Mouse (Mus musculus): ENCODE data around the gene Stxbp5.

The Stxbp5 gene

GRCm38 (mm10) chr10:9860022-9860421, 40.9 kb downstream of the Stxbp5 start:
- no peak for DNase-seq (ENCODE audit: inconsistent age in 2 of 2, low spot score in 1 of 2)

- no peak for DNase-seq (ENCODE audit: inconsistent age in 2 of 2, low spot score in 1 of 2)
These were observed 41.4 kb downstream of the Stxbp5 start for GRCm38 (mm10) chr10:9859476-9859875.

- DNase-seq (ENCODE audit: inconsistent age in 2 of 2, low spot score in 1 of 2): no peak
These were observed 43.0 kb downstream of the Stxbp5 start for GRCm38 (mm10) chr10:9857850-9858249.

- DNase-seq (ENCODE audit: inconsistent age in 2 of 2, low spot score in 1 of 2): no peak
These were observed 44.1 kb downstream of the Stxbp5 start for GRCm38 (mm10) chr10:9856792-9857191.

- no peak for DNase-seq (ENCODE audit: inconsistent age in 2 of 2, low spot score in 1 of 2)
These were observed 54.5 kb downstream of the Stxbp5 start for GRCm38 (mm10) chr10:9846408-9846807.

- no peak for DNase-seq (ENCODE audit: inconsistent age in 2 of 2, low spot score in 1 of 2)
These were observed 61.5 kb downstream of the Stxbp5 start for GRCm38 (mm10) chr10:9839408-9839807.

GRCm38 (mm10) chr10:9834986-9835385, 65.9 kb downstream of the Stxbp5 start:
- peak in 1 of 2 experiments; percentile 16 for DNase-seq (ENCODE audit: inconsistent age in 2 of 2, low spot score in 1 of 2)

GRCm38 (mm10) chr10:9832937-9833336, 67.9 kb downstream of the Stxbp5 start:
- DNase-seq (ENCODE audit: inconsistent age in 2 of 2, low spot score in 1 of 2): peak in 1 of 2 experiments; percentile 28

- peak in 1 of 2 experiments; percentile 14 for DNase-seq (ENCODE audit: inconsistent age in 2 of 2, low spot score in 1 of 2)
These were observed 71.1 kb downstream of the Stxbp5 start for GRCm38 (mm10) chr10:9829744-9830143.

GRCm38 (mm10) chr10:9821299-9821698, 79.6 kb downstream of the Stxbp5 start:
- DNase-seq (ENCODE audit: inconsistent age in 2 of 2, low spot score in 1 of 2): peak; percentile 10 to 48

GRCm38 (mm10) chr10:9818574-9818973, 82.3 kb downstream of the Stxbp5 start:
- no peak for DNase-seq (ENCODE audit: inconsistent age in 2 of 2, low spot score in 1 of 2)

- peak in 1 of 2 experiments; percentile 65 for DNase-seq (ENCODE audit: inconsistent age in 2 of 2, low spot score in 1 of 2)
These were observed 87.0 kb downstream of the Stxbp5 start for GRCm38 (mm10) chr10:9813926-9814325.

- no peak for DNase-seq (ENCODE audit: inconsistent age in 2 of 2, low spot score in 1 of 2)
These were observed 93.3 kb downstream of the Stxbp5 start for GRCm38 (mm10) chr10:9807596-9807995.

- no peak for DNase-seq (ENCODE audit: inconsistent age in 2 of 2, low spot score in 1 of 2)
These were observed 95.5 kb downstream of the Stxbp5 start for GRCm38 (mm10) chr10:9805341-9805740.

- no peak for DNase-seq (ENCODE audit: inconsistent age in 2 of 2, low spot score in 1 of 2)
These were observed 97.8 kb downstream of the Stxbp5 start for GRCm38 (mm10) chr10:9803126-9803525.

- DNase-seq (ENCODE audit: inconsistent age in 2 of 2, low spot score in 1 of 2): no peak
These were observed 99.3 kb downstream of the Stxbp5 start for GRCm38 (mm10) chr10:9801571-9801970.

GRCm38 (mm10) chr10:9799085-9799484, 101.8 kb downstream of the Stxbp5 start:
- no peak for DNase-seq (ENCODE audit: inconsistent age in 2 of 2, low spot score in 1 of 2)

- no peak for DNase-seq (ENCODE audit: inconsistent age in 2 of 2, low spot score in 1 of 2)
These were observed 104.5 kb downstream of the Stxbp5 start for GRCm38 (mm10) chr10:9796429-9796828.

- DNase-seq (ENCODE audit: inconsistent age in 2 of 2, low spot score in 1 of 2): no peak
These were observed 106.5 kb downstream of the Stxbp5 start for GRCm38 (mm10) chr10:9794429-9794828.

GRCm38 (mm10) chr10:9790947-9791346, 109.9 kb downstream of the Stxbp5 start:
- DNase-seq (ENCODE audit: inconsistent age in 2 of 2, low spot score in 1 of 2): no peak

- no peak for DNase-seq (ENCODE audit: inconsistent age in 2 of 2, low spot score in 1 of 2)
These were observed 114.4 kb downstream of the Stxbp5 start for GRCm38 (mm10) chr10:9786461-9786860.

GRCm38 (mm10) chr10:9785651-9786050, 115.2 kb downstream of the Stxbp5 start:
- DNase-seq (ENCODE audit: inconsistent age in 2 of 2, low spot score in 1 of 2): no peak

- DNase-seq (ENCODE audit: inconsistent age in 2 of 2, low spot score in 1 of 2): no peak
These were observed 121.0 kb downstream of the Stxbp5 start for GRCm38 (mm10) chr10:9779864-9780263.

- DNase-seq (ENCODE audit: inconsistent age in 2 of 2, low spot score in 1 of 2): no peak
These were observed 130.6 kb downstream of the Stxbp5 start for GRCm38 (mm10) chr10:9770261-9770660.

Data from adrenal gland, adult (tissue).